Mouse (Mus musculus): ENCODE data around the gene Efnb2. TPM values are rescaled to one million over a fixed set of nuclear protein-coding genes. Genes with fewer than 3 reads are reported as not detected.

Gene Efnb2
- polyA plus RNA-seq, 1 experiment from 2014 or later = 18.8 TPM

- 90% methylated on average over 3 of the region's 3 CpGs for whole genome bisulfite sequencing
- no peak overlapping the region for H3K4me3 ChIP-seq (ENCODE audit: low read depth, low read length)
- no peaks in the 10 kb centered on the region for H3K4me1 ChIP-seq (replicated peaks; ENCODE audit: control insufficient read depth, insufficient read depth, low read length)
- no peak for DNase-seq (ENCODE audit: low spot score)
- peaks cover 3% of the 10 kb centered on the region; the same call in 1 of the 2 replicates for H3K9me3 ChIP-seq (ENCODE audit: control insufficient read depth, low read length)
- H3K36me3 ChIP-seq (ENCODE audit: control insufficient read depth, insufficient read depth, low read length) = peaks cover 54% of the 10 kb centered on the region
- no peak overlapping the region for H3K27ac ChIP-seq (ENCODE audit: low read depth)
- no peaks in the 10 kb centered on the region for H3K27me3 ChIP-seq (replicated peaks; ENCODE audit: control insufficient read depth, insufficient read depth, low read length)
- no peak overlapping the region for H3K9ac ChIP-seq (ENCODE audit: low read length)
- H3K4me2 ChIP-seq (ENCODE audit: low read length) = no peak overlapping the region
- no peak for ATAC-seq (replicated peaks; ENCODE audit: low FRiP score, low TSS enrichment, low read depth)
Observed at GRCm38 (mm10) chr8:8622476-8622875, 38.6 kb downstream of the Efnb2 start.

GRCm38 (mm10) chr8:8622031-8622430 lies 39.0 kb downstream of the Efnb2 start:
- WGBS = 91% methylated on average over 12 of the region's 12 CpGs
- H3K9me3 ChIP-seq (ENCODE audit: control insufficient read depth, low read length) = peaks cover 3% of the 10 kb centered on the region; the same call in 1 of the 2 replicates
- H3K36me3 ChIP-seq (ENCODE audit: control insufficient read depth, insufficient read depth, low read length) = peaks cover 54% of the 10 kb centered on the region
- H3K4me3 ChIP-seq (ENCODE audit: low read depth, low read length) = no peak overlapping the region
- no peak overlapping the region for H3K27ac ChIP-seq (ENCODE audit: low read depth)
- no peak for DNase-seq (ENCODE audit: low spot score)
- H3K4me2 ChIP-seq (ENCODE audit: low read length) = no peak overlapping the region
- ATAC-seq (replicated peaks; ENCODE audit: low FRiP score, low TSS enrichment, low read depth) = no peak
- no peak overlapping the region for H3K9ac ChIP-seq (ENCODE audit: low read length)
- H3K27me3 ChIP-seq (replicated peaks; ENCODE audit: control insufficient read depth, insufficient read depth, low read length) = no peaks in the 10 kb centered on the region
- no peaks in the 10 kb centered on the region for H3K4me1 ChIP-seq (replicated peaks; ENCODE audit: control insufficient read depth, insufficient read depth, low read length)

GRCm38 (mm10) chr8:8621236-8621917 lies 39.7 kb downstream of the Efnb2 start:
- DNase-seq (ENCODE audit: low spot score) (no peak), ATAC-seq (replicated peaks; ENCODE audit: low FRiP score, low TSS enrichment, low read depth) (no peak)
- H3K27me3 ChIP-seq (replicated peaks; ENCODE audit: control insufficient read depth, insufficient read depth, low read length) = no peaks in the 10 kb centered on the region
- no peak overlapping the region for H3K4me2 ChIP-seq (ENCODE audit: low read length)
- peaks cover 54% of the 10 kb centered on the region for H3K36me3 ChIP-seq (ENCODE audit: control insufficient read depth, insufficient read depth, low read length)
- H3K27ac ChIP-seq (ENCODE audit: low read depth) = no peak overlapping the region
- no peak overlapping the region for H3K4me3 ChIP-seq (ENCODE audit: low read depth, low read length)
- 0 out of 2 replicates have a peak, but pooled peaks cover under 1% of the 10 kb centered on the region for H3K4me1 ChIP-seq (replicated peaks; ENCODE audit: control insufficient read depth, insufficient read depth, low read length)
- peaks cover 1% of the 10 kb centered on the region; the same call in 1 of the 2 replicates for H3K9me3 ChIP-seq (ENCODE audit: control insufficient read depth, low read length)
- WGBS = 80% methylated on average over 16 of the region's 16 CpGs
- H3K9ac ChIP-seq (ENCODE audit: low read length) = no peak overlapping the region

GRCm38 (mm10) chr8:8620536-8620935 lies 40.5 kb downstream of the Efnb2 start:
- H3K4me3 ChIP-seq (ENCODE audit: low read depth, low read length) = no peak overlapping the region
- H3K27ac ChIP-seq (ENCODE audit: low read depth) = no peak overlapping the region
- H3K27me3 ChIP-seq (replicated peaks; ENCODE audit: control insufficient read depth, insufficient read depth, low read length) = no peaks in the 10 kb centered on the region
- WGBS = 92% methylated on average over 21 of the region's 21 CpGs
- no peak overlapping the region for H3K9ac ChIP-seq (ENCODE audit: low read length)
- H3K9me3 ChIP-seq (ENCODE audit: control insufficient read depth, low read length) = no peaks in the 10 kb centered on the region
- DNase-seq (ENCODE audit: low spot score) = no peak
- no peak overlapping the region for H3K4me2 ChIP-seq (ENCODE audit: low read length)
- peaks cover 51% of the 10 kb centered on the region for H3K36me3 ChIP-seq (ENCODE audit: control insufficient read depth, insufficient read depth, low read length)
- no peak for ATAC-seq (replicated peaks; ENCODE audit: low FRiP score, low TSS enrichment, low read depth)
- H3K4me1 ChIP-seq (replicated peaks; ENCODE audit: control insufficient read depth, insufficient read depth, low read length) = 0 out of 2 replicates have a peak, but pooled peaks cover 2% of the 10 kb centered on the region

- Histone ChIP-seq H3K9ac (ENCODE audit: low read length) (no peak overlapping the region), H3K9me3 (ENCODE audit: control insufficient read depth, low read length) (no peaks in the 10 kb centered on the region), H3K4me3 (ENCODE audit: low read depth, low read length) (no peak overlapping the region), H3K4me2 (ENCODE audit: low read length) (no peak overlapping the region), H3K27ac (ENCODE audit: low read depth) (no peak overlapping the region), H3K27me3 (replicated peaks; ENCODE audit: control insufficient read depth, insufficient read depth, low read length) (no peaks in the 10 kb centered on the region), H3K36me3 (ENCODE audit: control insufficient read depth, insufficient read depth, low read length) (peaks cover 51% of the 10 kb centered on the region), H3K4me1 (replicated peaks; ENCODE audit: control insufficient read depth, insufficient read depth, low read length) (0 out of 2 replicates have a peak, but pooled peaks cover 2% of the 10 kb centered on the region)
- 56% methylated on average over 19 of the region's 19 CpGs for WGBS
- DNase-seq (ENCODE audit: low spot score) (no peak), ATAC-seq (replicated peaks; ENCODE audit: low FRiP score, low TSS enrichment, low read depth) (0 out of 2 replicates have a peak, but pooled peaks have one; percentile 28)
Observed at GRCm38 (mm10) chr8:8619221-8620194, 41.5 kb downstream of the Efnb2 start.

- no peak overlapping the region for H3K4me2 ChIP-seq (ENCODE audit: low read length)
- no peak for DNase-seq (ENCODE audit: low spot score)
- H3K9me3 ChIP-seq (ENCODE audit: control insufficient read depth, low read length) = no peaks in the 10 kb centered on the region
- WGBS = 63% methylated on average over 1 of the region's 1 CpGs
- peaks cover 2% of the 10 kb centered on the region; the same call in 1 of the 2 replicates for H3K4me1 ChIP-seq (replicated peaks; ENCODE audit: control insufficient read depth, insufficient read depth, low read length)
- H3K4me3 ChIP-seq (ENCODE audit: low read depth, low read length) = no peak overlapping the region
- H3K36me3 ChIP-seq (ENCODE audit: control insufficient read depth, insufficient read depth, low read length) = peaks cover 10% of the 10 kb centered on the region; the same call in 1 of the 2 replicates
- H3K9ac ChIP-seq (ENCODE audit: low read length) = no peak overlapping the region
- H3K27me3 ChIP-seq (replicated peaks; ENCODE audit: control insufficient read depth, insufficient read depth, low read length) = no peaks in the 10 kb centered on the region
- ATAC-seq (replicated peaks; ENCODE audit: low FRiP score, low TSS enrichment, low read depth) = no peak
- no peak overlapping the region for H3K27ac ChIP-seq (ENCODE audit: low read depth)
Observed at GRCm38 (mm10) chr8:8613844-8614243, 47.2 kb downstream of the Efnb2 start.

GRCm38 (mm10) chr8:8611928-8612327 lies 49.1 kb downstream of the Efnb2 start:
- WGBS = 84% methylated on average over 4 of the region's 4 CpGs
- Histone ChIP-seq H3K4me3 (ENCODE audit: low read depth, low read length) (no peak overlapping the region), H3K27ac (ENCODE audit: low read depth) (no peak overlapping the region), H3K9ac (ENCODE audit: low read length) (no peak overlapping the region), H3K9me3 (ENCODE audit: control insufficient read depth, low read length) (no peaks in the 10 kb centered on the region), H3K27me3 (replicated peaks; ENCODE audit: control insufficient read depth, insufficient read depth, low read length) (no peaks in the 10 kb centered on the region), H3K4me2 (ENCODE audit: low read length) (no peak overlapping the region), H3K36me3 (ENCODE audit: control insufficient read depth, insufficient read depth, low read length) (no peaks in the 10 kb centered on the region), H3K4me1 (replicated peaks; ENCODE audit: control insufficient read depth, insufficient read depth, low read length) (peaks cover 2% of the 10 kb centered on the region; the same call in 1 of the 2 replicates)
- ATAC-seq (replicated peaks; ENCODE audit: low FRiP score, low TSS enrichment, low read depth) = no peak
- no peak for DNase-seq (ENCODE audit: low spot score)

GRCm38 (mm10) chr8:8609791-8610190 lies 51.3 kb downstream of the Efnb2 start:
- Histone ChIP-seq H3K4me1 (replicated peaks; ENCODE audit: control insufficient read depth, insufficient read depth, low read length) (no peaks in the 10 kb centered on the region; the same call in 1 of the 2 replicates), H3K36me3 (ENCODE audit: control insufficient read depth, insufficient read depth, low read length) (no peaks in the 10 kb centered on the region), H3K4me2 (ENCODE audit: low read length) (no peak overlapping the region), H3K9ac (ENCODE audit: low read length) (no peak overlapping the region), H3K4me3 (ENCODE audit: low read depth, low read length) (no peak overlapping the region), H3K9me3 (ENCODE audit: control insufficient read depth, low read length) (no peaks in the 10 kb centered on the region), H3K27me3 (replicated peaks; ENCODE audit: control insufficient read depth, insufficient read depth, low read length) (no peaks in the 10 kb centered on the region), H3K27ac (ENCODE audit: low read depth) (no peak overlapping the region)
- 21% methylated on average over 7 of the region's 7 CpGs for WGBS
- no peak for DNase-seq (ENCODE audit: low spot score)
- no peak for ATAC-seq (replicated peaks; ENCODE audit: low FRiP score, low TSS enrichment, low read depth)

All from intestine, embryonic 14.5 days (tissue).